Mouse (Mus musculus): Measurements from ENCODE around the gene Rap1gap2.

Gene Rap1gap2

GRCm38 (mm10) chr11:74536140-74536842 is 74.4 kb downstream of the Rap1gap2 start:
- no peak for DNase-seq

GRCm38 (mm10) chr11:74534380-74534779 is 76.3 kb downstream of the Rap1gap2 start:
- no peak for DNase-seq

- no peak for DNase-seq
These were observed 77.7 kb downstream of the Rap1gap2 start for GRCm38 (mm10) chr11:74533050-74533449.

- DNase-seq: no peak
These were observed 78.3 kb downstream of the Rap1gap2 start for GRCm38 (mm10) chr11:74532401-74532800.

GRCm38 (mm10) chr11:74531725-74532124 is 79.0 kb downstream of the Rap1gap2 start:
- DNase-seq: no peak

GRCm38 (mm10) chr11:74529803-74530202 is 80.9 kb downstream of the Rap1gap2 start:
- DNase-seq: peak; percentile 71 to 82

GRCm38 (mm10) chr11:74527555-74527954 is 83.2 kb downstream of the Rap1gap2 start:
- DNase-seq: no peak

- peak; percentile 72 to 74 for DNase-seq
These were observed 84.2 kb downstream of the Rap1gap2 start for GRCm38 (mm10) chr11:74526180-74527158.

- no peak for DNase-seq
These were observed 85.1 kb downstream of the Rap1gap2 start for GRCm38 (mm10) chr11:74525605-74526004.

GRCm38 (mm10) chr11:74525205-74525604 is 85.5 kb downstream of the Rap1gap2 start:
- DNase-seq: no peak

GRCm38 (mm10) chr11:74524050-74524965 is 86.4 kb downstream of the Rap1gap2 start:
- DNase-seq: no peak

- no peak for DNase-seq
These were observed 87.3 kb downstream of the Rap1gap2 start for GRCm38 (mm10) chr11:74523210-74523951.

GRCm38 (mm10) chr11:74522487-74523209 is 88.1 kb downstream of the Rap1gap2 start:
- DNase-seq: peak; percentile 65 to 68

GRCm38 (mm10) chr11:74521981-74522486 is 88.7 kb downstream of the Rap1gap2 start:
- peak in 1 of 2 experiments; percentile 62 for DNase-seq

- DNase-seq: no peak
These were observed 90.5 kb downstream of the Rap1gap2 start for GRCm38 (mm10) chr11:74520201-74520600.

GRCm38 (mm10) chr11:74516112-74516511 is 94.6 kb downstream of the Rap1gap2 start:
- DNase-seq: peak; percentile 74 to 81

GRCm38 (mm10) chr11:74515046-74515445 is 95.7 kb downstream of the Rap1gap2 start:
- no peak for DNase-seq

GRCm38 (mm10) chr11:74512595-74512994 is 98.1 kb downstream of the Rap1gap2 start:
- DNase-seq: no peak

- no peak for DNase-seq
These were observed 104.4 kb downstream of the Rap1gap2 start for GRCm38 (mm10) chr11:74506275-74506674.

GRCm38 (mm10) chr11:74502485-74502884 is 108.2 kb downstream of the Rap1gap2 start:
- no peak for DNase-seq

GRCm38 (mm10) chr11:74501989-74502388 is 108.7 kb downstream of the Rap1gap2 start:
- no peak for DNase-seq
